Mouse (Mus musculus) intestine, postnatal 0 days (tissue): Measurements from ENCODE around the gene Ap2a2. TPM values are rescaled to one million over a fixed set of nuclear protein-coding genes. Genes with fewer than 3 reads are reported as not detected.
"Not testable (repeated sequence)": the region's sequence is repeated elsewhere in the genome, so short reads cannot be mapped to it uniquely, and the experiment has no call there.

ENCODE experiments used
- ATAC-seq: fragments of 200-750 bp; cut with Nextera tagmentation; 2 replicates; pipeline ENCODE4 v1.8.0; 2017; ENCODE audit warnings: mild to moderate bottlenecking, moderate TSS enrichment, moderate library complexity
- H3K27ac ChIP-seq: fragments of 300-500 bp; sonication (generic); 2 replicates; pipeline ENCODE4 v1.5.1; 2014; ENCODE audit warnings: mild to moderate bottlenecking, low read depth, low read length, moderate library complexity
- H3K27me3 ChIP-seq: fragments of 300-500 bp; sonication (generic); replicated peaks from 2 replicates; pipeline ENCODE4 v1.6.1; 2014; ENCODE audit warnings: low read length, mixed read lengths; ENCODE audit not compliant: control insufficient read depth, insufficient read depth
- H3K36me3 ChIP-seq: fragments of 300-500 bp; sonication (generic); 2 replicates; pipeline ENCODE4 v1.6.1; 2014; ENCODE audit warnings: mild to moderate bottlenecking, moderate library complexity; ENCODE audit not compliant: control insufficient read depth, insufficient read depth
- H3K4me1 ChIP-seq: fragments of 300-500 bp; sonication (generic); replicated peaks from 2 replicates; pipeline ENCODE4 v1.6.1; 2014; ENCODE audit warnings: antibody characterized with exemption, low read length, mixed read lengths; ENCODE audit not compliant: control insufficient read depth, insufficient read depth
- H3K4me2 ChIP-seq: fragments of 300-500 bp; sonication (generic); replicated peaks from 2 replicates; pipeline ENCODE4 v1.6.1; 2014; ENCODE audit warnings: low read depth, mild to moderate bottlenecking, moderate library complexity
- H3K4me3 ChIP-seq: fragments of 300-500 bp; sonication (generic); 2 replicates; pipeline ENCODE4 v1.5.1; 2014; ENCODE audit warnings: low read depth, low read length
- H3K9ac ChIP-seq: fragments of 300-500 bp; sonication (generic); 2 replicates; pipeline ENCODE4 v1.6.1; 2014; ENCODE audit warnings: mild to moderate bottlenecking, low read depth, low read length
- H3K9me3 ChIP-seq: fragments of 300-500 bp; sonication (generic); 2 replicates; pipeline ENCODE4 v1.6.1; 2016; ENCODE audit warnings: mixed run types; ENCODE audit not compliant: control insufficient read depth
- CTCF ChIP-seq: sonication (generic); IDR thresholded peaks from 2 replicates; pipeline ENCODE4 v1.5.1; 2016; ENCODE audit warnings: low read depth, mild to moderate bottlenecking, control low read depth, antibody characterized with exemption, moderate library complexity
- WGBS: fragments of 180-500 bp; shearing (Covaris S2); extraction: QIAGEN DNeasy Blood & Tissue Kit; methylation state at CpG from one replicate; pipeline ENCODE4 v1.1.7; 2014; 5-methylcytosine and 5-hydroxymethylcytosine counted together
- polyA plus RNA-seq: library from polyadenylated mRNA; unstranded; fragments of >200 nt; fragmentation: Nextera tagmentation; extraction: Ambion mirVana; gene quantifications from 2 replicates; pipeline ENCODE4 v1.2.1, GENCODE M21; 2015

The Ap2a2 gene
- polyA plus RNA-seq, 1 experiment from 2014 or later = 69.7 TPM

- no peak overlapping the region for H3K4me3 ChIP-seq
- H3K27me3 ChIP-seq = no peaks in the 10 kb centered on the region
- H3K27ac ChIP-seq = no peak overlapping the region
- H3K9ac ChIP-seq = no peak overlapping the region
- no peak for ATAC-seq
- WGBS = 68% methylated on average over 4 of the region's 4 CpGs
- H3K36me3 ChIP-seq = peaks cover 18% of the 10 kb centered on the region; the same call in 1 of the 2 replicates
- H3K9me3 ChIP-seq = no peaks in the 10 kb centered on the region
- no peak for TF ChIP-seq CTCF
- H3K4me1 ChIP-seq = peaks cover 4% of the 10 kb centered on the region; the same call in 1 of the 2 replicates
- H3K4me2 ChIP-seq = no peak overlapping the region
Measured at GRCm38 (mm10) chr7:141585288-141585687, 23.3 kb downstream of the Ap2a2 start.

DNA sequence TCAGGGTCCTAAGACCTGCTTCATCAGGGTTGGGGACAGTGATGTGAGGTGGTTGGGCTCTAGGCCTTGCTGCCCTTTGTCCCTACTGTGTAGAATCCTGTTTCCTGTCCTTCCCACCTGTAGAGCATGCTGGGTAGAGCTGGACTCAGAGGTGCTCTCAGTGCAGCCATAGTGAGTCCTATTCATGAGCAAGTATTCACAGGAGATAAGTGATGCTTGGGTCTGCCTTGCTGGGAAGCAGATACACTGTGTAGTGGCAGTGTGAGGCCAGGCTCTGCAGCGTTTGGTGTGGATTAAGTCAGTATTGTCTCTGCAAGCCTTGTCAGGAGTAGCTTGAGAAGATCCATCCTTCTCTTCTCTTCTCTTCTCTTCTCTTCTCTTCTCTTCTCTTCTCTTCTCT lies 23.9 kb downstream of the Ap2a2 start:
- ATAC-seq = no peak
- Histone ChIP-seq H3K9me3 (no peaks in the 10 kb centered on the region), H3K27me3 (no peaks in the 10 kb centered on the region), H3K9ac (no peak overlapping the region), H3K4me3 (no peak overlapping the region), H3K4me2 (no peak overlapping the region), H3K27ac (no peak overlapping the region), H3K36me3 (peaks cover 24% of the 10 kb centered on the region), H3K4me1 (0 out of 2 replicates have a peak, but pooled peaks cover 4% of the 10 kb centered on the region)
- no peak for TF ChIP-seq CTCF
- WGBS = 87% methylated on average over 1 of the region's 1 CpGs

- no peak overlapping the region for H3K4me2 ChIP-seq
- 55% methylated on average over 6 of the region's 6 CpGs for WGBS
- H3K9me3 ChIP-seq = no peaks in the 10 kb centered on the region
- peak; percentile 12; the same call in 1 of the 2 replicates for TF ChIP-seq CTCF
- H3K9ac ChIP-seq = no peak overlapping the region
- H3K4me1 ChIP-seq = 0 out of 2 replicates have a peak, but pooled peaks cover 4% of the 10 kb centered on the region
- peak; percentile 50 for ATAC-seq
- peak overlapping the region; percentile 51; the same call in 1 of the 2 replicates for H3K27ac ChIP-seq
- peaks cover 31% of the 10 kb centered on the region for H3K36me3 ChIP-seq
- no peak overlapping the region for H3K4me3 ChIP-seq
- H3K27me3 ChIP-seq = no peaks in the 10 kb centered on the region
Measured at GRCm38 (mm10) chr7:141588890-141589289, 26.9 kb downstream of the Ap2a2 start.

GRCm38 (mm10) chr7:141590249-141590648 lies 28.3 kb downstream of the Ap2a2 start:
- H3K27ac ChIP-seq, H3K9me3 ChIP-seq, H3K9ac ChIP-seq, ATAC-seq, H3K4me2 ChIP-seq, H3K4me3 ChIP-seq, H3K27me3 ChIP-seq, H3K4me1 ChIP-seq: not testable (repeated sequence)
- H3K36me3 ChIP-seq = peaks cover 35% of the 10 kb centered on the region
- 95% methylated on average over 6 of the region's 7 CpGs for WGBS

DNA sequence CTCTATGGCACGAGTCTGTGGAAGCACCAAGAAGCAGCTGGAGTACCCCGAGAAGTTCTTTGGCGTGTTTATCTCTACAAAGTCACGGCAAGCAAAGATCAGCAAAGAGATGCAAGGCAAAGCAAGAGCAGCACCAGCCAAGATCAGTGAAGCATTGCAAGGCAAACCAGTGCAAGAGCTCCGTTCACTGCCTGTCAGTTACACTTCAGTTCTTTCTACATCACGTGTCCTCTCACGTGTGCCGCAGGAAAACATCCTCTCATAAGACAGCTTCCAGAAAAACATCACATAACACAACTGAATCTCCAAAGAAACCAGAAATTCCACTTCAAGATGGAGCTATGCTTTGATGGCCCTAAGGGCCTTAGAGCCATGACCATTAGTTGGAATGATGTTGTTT lies 29.0 kb downstream of the Ap2a2 start:
- WGBS = 91% methylated on average over 8 of the region's 8 CpGs
- ATAC-seq = no peak
- no peak overlapping the region for H3K27ac ChIP-seq
- no peak overlapping the region for H3K4me3 ChIP-seq
- H3K36me3 ChIP-seq = peaks cover 37% of the 10 kb centered on the region
- no peak overlapping the region for H3K4me2 ChIP-seq
- 0 out of 2 replicates have a peak, but pooled peaks cover 4% of the 10 kb centered on the region for H3K4me1 ChIP-seq
- no peaks in the 10 kb centered on the region for H3K27me3 ChIP-seq
- H3K9me3 ChIP-seq = no peaks in the 10 kb centered on the region
- TF ChIP-seq CTCF = no peak
- no peak overlapping the region for H3K9ac ChIP-seq

- no peak overlapping the region for H3K9ac ChIP-seq
- H3K4me2 ChIP-seq = no peak overlapping the region
- H3K27ac ChIP-seq = peak overlapping the region; percentile 88
- no peaks in the 10 kb centered on the region for H3K27me3 ChIP-seq
- H3K9me3 ChIP-seq = no peaks in the 10 kb centered on the region
- ATAC-seq = peak; percentile 68
- no peak for TF ChIP-seq CTCF
- 42% methylated on average over 1 of the region's 1 CpGs for WGBS
- H3K4me3 ChIP-seq = no peak overlapping the region
- 0 out of 2 replicates have a peak, but pooled peaks cover 4% of the 10 kb centered on the region for H3K4me1 ChIP-seq
- H3K36me3 ChIP-seq = peaks cover 47% of the 10 kb centered on the region
Measured at GRCm38 (mm10) chr7:141592096-141592495, 30.1 kb downstream of the Ap2a2 start.

DNA sequence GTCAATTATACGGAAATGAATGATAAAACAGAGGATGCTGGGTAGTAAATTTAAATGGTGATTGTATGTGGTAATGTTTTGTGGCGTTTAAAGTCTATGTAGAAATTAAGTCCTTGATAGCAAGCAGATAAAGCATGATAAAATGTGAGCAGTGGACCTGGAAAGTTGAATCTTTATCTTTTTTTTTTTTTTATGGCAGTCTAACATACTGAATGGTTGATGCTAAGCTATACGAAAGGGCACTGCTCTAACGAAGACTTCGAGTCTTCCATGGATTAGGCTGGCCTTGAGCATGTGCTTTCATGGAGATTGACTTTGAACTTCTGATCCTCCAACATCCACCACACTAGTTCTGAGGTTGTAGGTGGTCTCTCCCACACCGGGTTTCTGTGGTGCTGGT lies 31.1 kb downstream of the Ap2a2 start:
- TF ChIP-seq CTCF = no peak
- Histone ChIP-seq H3K9me3 (no peaks in the 10 kb centered on the region), H3K9ac (no peak overlapping the region), H3K27ac (peak overlapping the region; percentile 30), H3K27me3 (no peaks in the 10 kb centered on the region), H3K4me3 (no peak overlapping the region), H3K4me2 (no peak overlapping the region), H3K36me3 (peaks cover 53% of the 10 kb centered on the region), H3K4me1 (0 out of 2 replicates have a peak, but pooled peaks cover 4% of the 10 kb centered on the region)
- 49% methylated on average over 6 of the region's 6 CpGs for WGBS
- peak; percentile 69 for ATAC-seq
